Mouse (Mus musculus): ENCODE measurements at regions not wholly inside any gene's neighbourhood (a gene's known extent, or its start where the extent isn't known, plus 50 kb on each side); places are given as distances from the start of the nearest gene placed in this dataset.

DNA sequence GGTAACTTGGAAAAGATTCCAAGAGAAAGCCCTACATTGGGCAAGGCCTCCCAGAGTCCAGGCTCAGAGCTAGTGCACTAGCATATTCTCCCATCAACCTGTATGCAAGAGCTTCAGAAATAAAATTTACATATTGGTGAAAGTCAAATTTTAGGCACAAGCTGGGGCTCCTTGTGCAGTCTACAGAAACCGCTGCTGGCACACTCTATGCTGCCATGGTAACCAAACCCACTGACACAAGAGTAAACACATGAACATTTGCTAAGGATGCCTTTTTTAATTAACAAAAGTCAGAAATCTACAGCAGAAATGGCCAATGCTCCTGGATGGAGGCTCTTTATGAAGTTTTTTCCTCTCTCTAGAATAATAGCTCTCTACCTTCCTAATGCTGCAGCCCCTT is 75.9 kb upstream of the Gm9747 start:
- no peak overlapping the region for H3K27ac ChIP-seq (ENCODE audit: insufficient read depth, low read length)
- H3K4me1 ChIP-seq (ENCODE audit: control insufficient read depth, insufficient read depth, low read length), result no peaks in the 10 kb centered on the region
- TF ChIP-seq POLR2A (IDR thresholded peaks at IDR 0.05; ENCODE audit: borderline replicate concordance, insufficient read depth, low read length), result no peak
- no peak for TF ChIP-seq CTCF (IDR thresholded peaks at IDR 0.05; ENCODE audit: borderline replicate concordance, insufficient read depth, low read depth, low read length)
- WGBS, result 65% methylated on average over 1 of the region's 1 CpGs
- no peak for DNase-seq
- no peaks in the 10 kb centered on the region for H3K27me3 ChIP-seq (ENCODE audit: control insufficient read depth, insufficient read depth, low read length)
- H3K4me3 ChIP-seq (replicated peaks; ENCODE audit: insufficient read depth, low read depth, low read length), result no peak overlapping the region

GRCm38 (mm10) chr1:82158466-82158865 is 74.4 kb upstream of the Gm9747 start:
- Histone ChIP-seq H3K27me3 (ENCODE audit: control insufficient read depth, insufficient read depth, low read length) (no peaks in the 10 kb centered on the region), H3K27ac (ENCODE audit: insufficient read depth, low read length) (no peak overlapping the region), H3K4me3 (replicated peaks; ENCODE audit: insufficient read depth, low read depth, low read length) (no peak overlapping the region), H3K4me1 (ENCODE audit: control insufficient read depth, insufficient read depth, low read length) (no peaks in the 10 kb centered on the region)
- 15% methylated on average over 3 of the region's 3 CpGs for WGBS
- no peak for DNase-seq
- no peak for TF ChIP-seq POLR2A (IDR thresholded peaks at IDR 0.05; ENCODE audit: borderline replicate concordance, insufficient read depth, low read length)
- TF ChIP-seq CTCF (IDR thresholded peaks at IDR 0.05; ENCODE audit: borderline replicate concordance, insufficient read depth, low read depth, low read length), result no peak

DNA sequence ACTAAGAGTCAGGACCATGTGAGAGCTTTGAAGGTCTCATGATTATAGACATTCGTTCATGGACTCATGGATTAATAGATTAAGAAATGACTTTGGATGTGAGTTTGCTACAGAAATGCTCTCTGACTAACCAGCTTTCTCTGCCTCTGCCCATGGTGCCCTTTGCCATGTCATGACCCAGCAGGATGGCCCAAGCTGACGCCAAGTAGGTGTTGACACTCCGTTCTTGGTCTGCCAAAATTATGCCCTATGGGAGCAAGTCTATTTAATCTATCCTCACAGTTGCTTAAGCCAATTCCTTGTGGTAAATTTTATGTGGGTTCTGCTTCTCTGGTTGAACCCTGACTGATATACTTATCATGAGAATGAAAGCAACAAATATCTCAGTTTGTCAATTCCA is 73.7 kb upstream of the Gm9747 start:
- no peak for DNase-seq
- H3K4me3 ChIP-seq (replicated peaks; ENCODE audit: insufficient read depth, low read depth, low read length), result no peak overlapping the region
- no peak overlapping the region for H3K27ac ChIP-seq (ENCODE audit: insufficient read depth, low read length)
- H3K4me1 ChIP-seq (ENCODE audit: control insufficient read depth, insufficient read depth, low read length), result no peaks in the 10 kb centered on the region
- 55% methylated on average over 3 of the region's 3 CpGs for WGBS
- H3K27me3 ChIP-seq (ENCODE audit: control insufficient read depth, insufficient read depth, low read length), result no peaks in the 10 kb centered on the region
- TF ChIP-seq POLR2A (IDR thresholded peaks at IDR 0.05; ENCODE audit: borderline replicate concordance, insufficient read depth, low read length), result no peak

- no peak for DNase-seq
- Histone ChIP-seq H3K27ac (ENCODE audit: insufficient read depth, low read length) (no peak overlapping the region), H3K27me3 (ENCODE audit: control insufficient read depth, insufficient read depth, low read length) (no peaks in the 10 kb centered on the region), H3K4me3 (replicated peaks; ENCODE audit: insufficient read depth, low read depth, low read length) (no peak overlapping the region), H3K4me1 (ENCODE audit: control insufficient read depth, insufficient read depth, low read length) (no peaks in the 10 kb centered on the region)
- TF ChIP-seq CTCF (IDR thresholded peaks at IDR 0.05; ENCODE audit: borderline replicate concordance, insufficient read depth, low read depth, low read length) (no peak), POLR2A (IDR thresholded peaks at IDR 0.05; ENCODE audit: borderline replicate concordance, insufficient read depth, low read length) (no peak)
- WGBS, result 86% methylated on average over 6 of the region's 6 CpGs
Measured at GRCm38 (mm10) chr1:82162926-82163325, 70.0 kb upstream of the Gm9747 start.

GRCm38 (mm10) chr1:82168158-82168557 is 64.8 kb upstream of the Gm9747 start:
- Histone ChIP-seq H3K27ac (ENCODE audit: insufficient read depth, low read length) (no peak overlapping the region), H3K4me1 (ENCODE audit: control insufficient read depth, insufficient read depth, low read length) (no peaks in the 10 kb centered on the region), H3K4me3 (replicated peaks; ENCODE audit: insufficient read depth, low read depth, low read length) (no peak overlapping the region), H3K27me3 (ENCODE audit: control insufficient read depth, insufficient read depth, low read length) (no peaks in the 10 kb centered on the region)
- 91% methylated on average over 4 of the region's 4 CpGs for WGBS
- no peak for DNase-seq
- no peak for TF ChIP-seq CTCF (IDR thresholded peaks at IDR 0.05; ENCODE audit: borderline replicate concordance, insufficient read depth, low read depth, low read length)
- TF ChIP-seq POLR2A (IDR thresholded peaks at IDR 0.05; ENCODE audit: borderline replicate concordance, insufficient read depth, low read length), result no peak

- Histone ChIP-seq H3K4me3 (replicated peaks; ENCODE audit: insufficient read depth, low read depth, low read length) (no peak overlapping the region), H3K4me1 (ENCODE audit: control insufficient read depth, insufficient read depth, low read length) (no peaks in the 10 kb centered on the region), H3K27me3 (ENCODE audit: control insufficient read depth, insufficient read depth, low read length) (no peaks in the 10 kb centered on the region), H3K27ac (ENCODE audit: insufficient read depth, low read length) (no peak overlapping the region)
- WGBS, result 100% methylated on average over 2 of the region's 2 CpGs
- no peak for TF ChIP-seq CTCF (IDR thresholded peaks at IDR 0.05; ENCODE audit: borderline replicate concordance, insufficient read depth, low read depth, low read length)
- no peak for TF ChIP-seq POLR2A (IDR thresholded peaks at IDR 0.05; ENCODE audit: borderline replicate concordance, insufficient read depth, low read length)
- DNase-seq, result no peak
Measured at GRCm38 (mm10) chr1:82168949-82169348, 64.0 kb upstream of the Gm9747 start.

- Histone ChIP-seq H3K27ac (ENCODE audit: insufficient read depth, low read length) (no peak overlapping the region), H3K4me3 (replicated peaks; ENCODE audit: insufficient read depth, low read depth, low read length) (no peak overlapping the region), H3K4me1 (ENCODE audit: control insufficient read depth, insufficient read depth, low read length) (no peaks in the 10 kb centered on the region), H3K27me3 (ENCODE audit: control insufficient read depth, insufficient read depth, low read length) (no peaks in the 10 kb centered on the region)
- WGBS, result 85% methylated on average over 1 of the region's 1 CpGs
- no peak for DNase-seq
- TF ChIP-seq POLR2A (IDR thresholded peaks at IDR 0.05; ENCODE audit: borderline replicate concordance, insufficient read depth, low read length), result no peak
- TF ChIP-seq CTCF (IDR thresholded peaks at IDR 0.05; ENCODE audit: borderline replicate concordance, insufficient read depth, low read depth, low read length), result no peak
Measured at GRCm38 (mm10) chr1:82180427-82180826, 52.5 kb upstream of the Gm9747 start.
